Comparison of ENCODE assay signal across 11 mouse cellular contexts in the genomic region with DNA sequence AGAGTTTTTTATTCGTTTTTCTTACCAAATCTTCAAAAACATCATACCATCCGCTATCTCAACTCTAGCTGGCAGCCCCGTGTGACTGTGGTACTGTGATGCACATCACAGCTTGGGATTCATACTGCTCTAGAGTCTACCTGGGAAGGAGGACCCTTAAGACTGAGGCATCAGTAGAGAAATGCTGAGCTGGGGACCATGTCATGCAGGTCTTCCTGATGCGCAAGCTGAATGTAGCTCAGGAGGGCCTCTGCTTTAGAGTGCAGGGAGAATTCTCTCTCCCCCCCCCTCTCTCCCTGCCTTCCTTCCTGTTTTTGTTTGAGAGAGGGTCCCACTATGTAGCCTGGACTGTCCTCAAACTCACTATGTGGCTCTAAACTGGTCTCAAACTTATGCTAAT. TPM values are rescaled to one million over a fixed set of nuclear protein-coding genes. Genes with fewer than 3 reads are reported as not detected.
DNase-seq lines count a peak whose midpoint lies in the region; ATAC-seq and TF ChIP-seq lines count a peak whose summit lies in the region.
"Had no signal": no experiment of that assay in that cellular context is flagged by ENCODE, and none has a peak within 500 bp of the region (broad histone marks: within the 10 kb centered on the region; RNA-seq: fewer than 3 reads in every experiment).

No protein-coding gene starts in this region.

- peak overlapping the region; percentile 69 for H3K4me3 ChIP-seq in erythroblast, embryonic 14.5 days (replicated peaks)
- H3K4me3 ChIP-seq in megakaryocyte, embryonic 14.5 days (replicated peaks): peak overlapping the region; percentile 92
- H3K4me3 ChIP-seq in liver, embryonic 12.5 days: peak overlapping the region; percentile 61
- H3K4me3 ChIP-seq in stomach, postnatal 0 days (ENCODE audit: low read depth, low read length): peak overlapping the region; percentile 47

- peak overlapping the region; percentile 81 for H3K4me2 ChIP-seq in liver, embryonic 12.5 days
- peak overlapping the region; percentile 76 for H3K4me2 ChIP-seq in stomach, postnatal 0 days (replicated peaks; ENCODE audit: low read depth)

- WGBS in liver, embryonic 12.5 days (ENCODE audit: insufficient replicate concordance): 36% methylated on average over 4 of the region's 4 CpGs
- WGBS in stomach, postnatal 0 days: 58% methylated on average over 4 of the region's 4 CpGs

- no peak for DNase-seq in stomach, postnatal 0 days (ENCODE audit: low spot score)
- no peak for DNase-seq in kidney, adult 9 months
- DNase-seq in adrenal gland, postnatal 10 days: no peak

- TF ChIP-seq EP300 in stomach, postnatal 0 days (optimal IDR thresholded peaks at IDR 0.05): no peak

- no peaks in the 10 kb centered on the region for H3K9me3 ChIP-seq in erythroblast, embryonic 14.5 days (ENCODE audit: control insufficient read depth, low read length)
- no peaks in the 10 kb centered on the region for H3K9me3 ChIP-seq in megakaryocyte, embryonic 14.5 days
- no peaks in the 10 kb centered on the region for H3K9me3 ChIP-seq in liver, embryonic 12.5 days (replicated peaks)
- no peaks in the 10 kb centered on the region for H3K9me3 ChIP-seq in stomach, postnatal 0 days (ENCODE audit: control insufficient read depth, low read length)

- no peak for ATAC-seq in erythroblast, adult 5-6 weeks (replicated peaks; ENCODE audit: low FRiP score, poor library complexity, severe bottlenecking)
- no peak for ATAC-seq in megakaryocyte, adult 5-6 weeks (ENCODE audit: poor library complexity, severe bottlenecking)
- ATAC-seq in liver, embryonic 12.5 days: no peak
- no peak for ATAC-seq in stomach, postnatal 0 days (ENCODE audit: low FRiP score, low TSS enrichment)

- peak overlapping the region; percentile 67 for H3K9ac ChIP-seq in liver, embryonic 12.5 days
- peak overlapping the region; percentile 68; the same call in 1 of the 2 replicates for H3K9ac ChIP-seq in stomach, postnatal 0 days (ENCODE audit: low read length)

- no peak overlapping the region for H3K27ac ChIP-seq in liver, embryonic 12.5 days
- no peak overlapping the region for H3K27ac ChIP-seq in stomach, postnatal 0 days (replicated peaks)

- peaks cover 5% of the 10 kb centered on the region for H3K27me3 ChIP-seq in erythroblast, embryonic 14.5 days (ENCODE audit: control insufficient read depth)
- H3K27me3 ChIP-seq in megakaryocyte, embryonic 14.5 days (replicated peaks): no peaks in the 10 kb centered on the region
- no peaks in the 10 kb centered on the region for H3K27me3 ChIP-seq in liver, embryonic 12.5 days (replicated peaks)
- no peaks in the 10 kb centered on the region for H3K27me3 ChIP-seq in stomach, postnatal 0 days (ENCODE audit: control insufficient read depth, insufficient read depth, low read length)

- H3K36me3 ChIP-seq in erythroblast, embryonic 14.5 days (ENCODE audit: control insufficient read depth): peaks cover 19% of the 10 kb centered on the region
- H3K36me3 ChIP-seq in megakaryocyte, embryonic 14.5 days (replicated peaks; ENCODE audit: low read length): peaks cover 31% of the 10 kb centered on the region
- peaks cover 20% of the 10 kb centered on the region for H3K36me3 ChIP-seq in liver, embryonic 12.5 days
- H3K36me3 ChIP-seq in stomach, postnatal 0 days (ENCODE audit: control insufficient read depth, insufficient read depth, low read length): no peaks in the 10 kb centered on the region

- TF ChIP-seq CTCF in stomach, postnatal 0 days (IDR thresholded peaks at IDR 0.05; ENCODE audit: low read depth): no peak

- H3K4me1 ChIP-seq in erythroblast, embryonic 14.5 days (ENCODE audit: control insufficient read depth): peaks cover 53% of the 10 kb centered on the region
- H3K4me1 ChIP-seq in megakaryocyte, embryonic 14.5 days: peaks cover 92% of the 10 kb centered on the region
- peaks cover 51% of the 10 kb centered on the region for H3K4me1 ChIP-seq in liver, embryonic 12.5 days
- no peaks in the 10 kb centered on the region for H3K4me1 ChIP-seq in stomach, postnatal 0 days (replicated peaks; ENCODE audit: control insufficient read depth, insufficient read depth)

RNA-seq across cellular contexts. Expression of a gene that starts 14.9 kb away (rescaled TPM):
- 0.22 and 0.26 TPM in 2 replicates for polyA plus RNA-seq in erythroblast, embryonic 14.5 days (2012)
- 16.9 and 38.6 TPM in 2 replicates for total RNA-seq in erythroblast, adult 5-6 weeks (2015; ENCODE audit: low replicate concordance)
- 12.9 and 20.4 TPM in 2 replicates for total RNA-seq in erythroblast, adult 5-6 weeks (2017; ENCODE audit: low replicate concordance)
- 2.9 and 3.9 TPM in 2 replicates for polyA plus RNA-seq in megakaryocyte, embryonic 14.5 days (2012; ENCODE audit: insufficient read depth, low replicate concordance)
- total RNA-seq in megakaryocyte, adult 5-6 weeks (2015): 19.2 and 26.5 TPM in 2 replicates
- 51.3 and 51.7 TPM in 2 replicates for total RNA-seq in megakaryocyte, adult 5-6 weeks (2017)
- polyA plus RNA-seq in liver, embryonic 12.5 days (2016; fragmentation: Nextera tagmentation; extraction: Ambion mirVana): 15.6 and 17.8 TPM in 2 replicates
- 21.5 and 22.1 TPM in 2 replicates for polyA plus RNA-seq in stomach, postnatal 0 days (2015; fragmentation: Nextera tagmentation; extraction: Ambion mirVana)
- total RNA-seq in adrenal gland, postnatal 10 days (2021): 10 to 100 TPM; 38.1 to 48.5 TPM

RNA-seq across cellular contexts. Expression of a gene that starts 26.9 kb away (rescaled TPM):
- 0.02 TPM in 1 of 2 replicates, not detected in the other for polyA plus RNA-seq in erythroblast, embryonic 14.5 days (2012)
- not detected in 2 replicates for total RNA-seq in erythroblast, adult 5-6 weeks (2015; ENCODE audit: low replicate concordance)
- total RNA-seq in erythroblast, adult 5-6 weeks (2017; ENCODE audit: low replicate concordance): not detected in 2 replicates
- not detected in 2 replicates for polyA plus RNA-seq in megakaryocyte, embryonic 14.5 days (2012; ENCODE audit: insufficient read depth, low replicate concordance)
- 0.07 TPM in 1 of 2 replicates, not detected in the other for total RNA-seq in megakaryocyte, adult 5-6 weeks (2015)
- 0.08 TPM in 1 of 2 replicates, not detected in the other for total RNA-seq in megakaryocyte, adult 5-6 weeks (2017)
- not detected in 2 replicates for polyA plus RNA-seq in liver, embryonic 12.5 days (2016; fragmentation: Nextera tagmentation; extraction: Ambion mirVana)
- polyA plus RNA-seq in stomach, postnatal 0 days (2015; fragmentation: Nextera tagmentation; extraction: Ambion mirVana): not detected in 2 replicates
- not detected for total RNA-seq in adrenal gland, postnatal 10 days (2021)
- total RNA-seq: gastrocnemius, postnatal 10 days; liver, adult 2 months had no signal
- polyA plus RNA-seq: brain, embryonic 14.5 days; liver, adult 2 months had no signal

RNA-seq across cellular contexts. Expression of a gene that starts 32.5 kb away (rescaled TPM):
- 0.09 and 0.17 TPM in 2 replicates for polyA plus RNA-seq in erythroblast, embryonic 14.5 days (2012)
- 2.3 and 3.1 TPM in 2 replicates for total RNA-seq in erythroblast, adult 5-6 weeks (2015; ENCODE audit: low replicate concordance)
- total RNA-seq in erythroblast, adult 5-6 weeks (2017; ENCODE audit: low replicate concordance): 1.7 and 7.7 TPM in 2 replicates
- polyA plus RNA-seq in megakaryocyte, embryonic 14.5 days (2012; ENCODE audit: insufficient read depth, low replicate concordance): 0.88 TPM in 1 of 2 replicates, not detected in the other
- total RNA-seq in megakaryocyte, adult 5-6 weeks (2015): 4.9 and 6.2 TPM in 2 replicates
- total RNA-seq in megakaryocyte, adult 5-6 weeks (2017): 6.2 and 7.5 TPM in 2 replicates
- polyA plus RNA-seq in liver, embryonic 12.5 days (2016; fragmentation: Nextera tagmentation; extraction: Ambion mirVana): 2.9 and 3.7 TPM in 2 replicates
- polyA plus RNA-seq in stomach, postnatal 0 days (2015; fragmentation: Nextera tagmentation; extraction: Ambion mirVana): 3.2 and 3.5 TPM in 2 replicates
- total RNA-seq in adrenal gland, postnatal 10 days (2021): 10 to 100 TPM; 10.6 to 14.2 TPM

RNA-seq across cellular contexts. Expression of a gene that starts 32.8 kb away (rescaled TPM):
- polyA plus RNA-seq in erythroblast, embryonic 14.5 days (2012): 4.7 and 5.3 TPM in 2 replicates
- 98.4 and 101 TPM in 2 replicates for total RNA-seq in erythroblast, adult 5-6 weeks (2015; ENCODE audit: low replicate concordance)
- 65.1 and 113 TPM in 2 replicates for total RNA-seq in erythroblast, adult 5-6 weeks (2017; ENCODE audit: low replicate concordance)
- 23.4 and 34.7 TPM in 2 replicates for polyA plus RNA-seq in megakaryocyte, embryonic 14.5 days (2012; ENCODE audit: insufficient read depth, low replicate concordance)
- total RNA-seq in megakaryocyte, adult 5-6 weeks (2015): 27.4 and 27.6 TPM in 2 replicates
- total RNA-seq in megakaryocyte, adult 5-6 weeks (2017): 10.5 and 14.7 TPM in 2 replicates
- polyA plus RNA-seq in liver, embryonic 12.5 days (2016; fragmentation: Nextera tagmentation; extraction: Ambion mirVana): 51.5 and 53.7 TPM in 2 replicates
- polyA plus RNA-seq in stomach, postnatal 0 days (2015; fragmentation: Nextera tagmentation; extraction: Ambion mirVana): 10.4 and 11.9 TPM in 2 replicates
- 1 to 10 TPM; 2.7 to 3.9 TPM for total RNA-seq in adrenal gland, postnatal 10 days (2021)
